Mouse (Mus musculus) embryonic facial prominence, embryonic 14.5 days (tissue): ENCODE measurements around the gene Akap2. TPM values are rescaled to one million over a fixed set of nuclear protein-coding genes. Genes with fewer than 3 reads are reported as not detected.

Source experiments
- ATAC-seq: fragments of 200-750 bp; cut with Nextera tagmentation; 2 replicates; pipeline ENCODE4 v1.8.0; 2017; ENCODE audit warnings: low read depth, moderate number of reproducible peaks, moderate TSS enrichment
- DNase-seq: peaks from one replicate; pipeline ENCODE4 v3.0.0-alpha.2; 2015; ENCODE audit warnings: low spot score
- H3K27ac ChIP-seq: fragments of 300-500 bp; sonication (generic); replicated peaks from 2 replicates; pipeline ENCODE4 v1.5.1; 2014; ENCODE audit warnings: low read depth, mild to moderate bottlenecking, low read length, moderate library complexity
- H3K27me3 ChIP-seq: fragments of 300-500 bp; sonication (generic); replicated peaks from 2 replicates; pipeline ENCODE4 v1.6.1; 2014; ENCODE audit warnings: low read length; ENCODE audit not compliant: control insufficient read depth, insufficient read depth
- H3K36me3 ChIP-seq: fragments of 300-500 bp; sonication (generic); 2 replicates; pipeline ENCODE4 v1.6.1; 2014; ENCODE audit warnings: low read length, mixed read lengths; ENCODE audit not compliant: control insufficient read depth, insufficient read depth
- H3K4me1 ChIP-seq: fragments of 300-500 bp; sonication (generic); 2 replicates; pipeline ENCODE4 v1.6.1; 2014; ENCODE audit warnings: antibody characterized with exemption, low read length; ENCODE audit not compliant: control insufficient read depth, insufficient read depth
- H3K4me2 ChIP-seq: fragments of 300-500 bp; sonication (generic); 2 replicates; pipeline ENCODE4 v1.6.1; 2014; ENCODE audit warnings: low read depth, mild to moderate bottlenecking, low read length, moderate library complexity, mixed read lengths
- H3K4me3 ChIP-seq: fragments of 300-500 bp; sonication (generic); 2 replicates; pipeline ENCODE4 v1.5.1; 2014; ENCODE audit warnings: low read depth, mild to moderate bottlenecking, low read length
- H3K9ac ChIP-seq: fragments of 300-500 bp; sonication (generic); 2 replicates; pipeline ENCODE4 v1.6.1; 2014; ENCODE audit warnings: low read depth, mild to moderate bottlenecking, low read length, moderate library complexity, mixed read lengths
- H3K9me3 ChIP-seq: fragments of 300-500 bp; sonication (generic); 2 replicates; pipeline ENCODE4 v1.6.1; 2016; ENCODE audit warnings: low read length; ENCODE audit not compliant: control insufficient read depth
- whole genome bisulfite sequencing: fragments of 180-500 bp; shearing (Covaris S2); extraction: QIAGEN DNeasy Blood & Tissue Kit; methylation state at CpG from one replicate; pipeline ENCODE4 v1.1.7; 2014; 5-methylcytosine and 5-hydroxymethylcytosine counted together
- polyA plus RNA-seq: library from polyadenylated mRNA; unstranded; fragments of >200 nt; fragmentation: Nextera tagmentation; extraction: Ambion mirVana; gene quantifications from 2 replicates; pipeline ENCODE4 v1.2.1, GENCODE M21; 2014

Gene Akap2
- polyA plus RNA-seq, 1 experiment from 2014 or later = 24.9 TPM

GRCm38 (mm10) chr4:57783391-57783770 is 65.9 kb downstream of the Akap2 start:
- Histone ChIP-seq H3K36me3 (no peaks in the 10 kb centered on the region), H3K9me3 (no peaks in the 10 kb centered on the region), H3K27ac (no peak overlapping the region), H3K4me1 (peaks cover 26% of the 10 kb centered on the region), H3K4me3 (peak overlapping the region; percentile 45), H3K4me2 (peak overlapping the region; percentile 84), H3K9ac (no peak overlapping the region), H3K27me3 (0 out of 2 replicates have a peak, but pooled peaks cover 4% of the 10 kb centered on the region)
- WGBS = 32% methylated on average over 9 of the region's 9 CpGs
- peak; percentile 46 for DNase-seq
- no peak for ATAC-seq

- H3K36me3 ChIP-seq = no peaks in the 10 kb centered on the region
- ATAC-seq = no peak
Observed at GRCm38 (mm10) chr4:57783853-57784600, 66.6 kb downstream of the Akap2 start.

GRCm38 (mm10) chr4:57788709-57789108 is 71.3 kb downstream of the Akap2 start:
- no peak for DNase-seq
- Histone ChIP-seq H3K9ac (no peak overlapping the region), H3K4me1 (peaks cover 3% of the 10 kb centered on the region; the same call in 1 of the 2 replicates), H3K4me3 (no peak overlapping the region), H3K27me3 (no peaks in the 10 kb centered on the region), H3K9me3 (no peaks in the 10 kb centered on the region), H3K4me2 (no peak overlapping the region), H3K36me3 (no peaks in the 10 kb centered on the region), H3K27ac (no peak overlapping the region)
- WGBS = 71% methylated on average over 5 of the region's 5 CpGs
- ATAC-seq = no peak

More at GRCm38 (mm10) chr4:57783853-57784600, 66.6 kb downstream of the Akap2 start:
- H3K4me2 ChIP-seq = peak overlapping the region; percentile 3; the same call in 1 of the 2 replicates
- H3K4me3 ChIP-seq = no peak overlapping the region
- no peak overlapping the region for H3K27ac ChIP-seq
- H3K9me3 ChIP-seq = no peaks in the 10 kb centered on the region
- DNase-seq = no peak
- 74% methylated on average over 11 of the region's 11 CpGs for WGBS
- peaks cover 26% of the 10 kb centered on the region for H3K4me1 ChIP-seq
- 0 out of 2 replicates have a peak, but pooled peaks cover 4% of the 10 kb centered on the region for H3K27me3 ChIP-seq
- no peak overlapping the region for H3K9ac ChIP-seq

GRCm38 (mm10) chr4:57789118-57789517 is 71.7 kb downstream of the Akap2 start:
- no peaks in the 10 kb centered on the region for H3K36me3 ChIP-seq

GRCm38 (mm10) chr4:57793989-57794388 is 76.5 kb downstream of the Akap2 start:
- Histone ChIP-seq H3K9me3 (no peaks in the 10 kb centered on the region), H3K27me3 (no peaks in the 10 kb centered on the region), H3K9ac (no peak overlapping the region), H3K4me1 (peaks cover 8% of the 10 kb centered on the region; the same call in 1 of the 2 replicates), H3K36me3 (no peaks in the 10 kb centered on the region), H3K4me2 (no peak overlapping the region), H3K4me3 (no peak overlapping the region), H3K27ac (no peak overlapping the region)
- DNase-seq = no peak
- no peak for ATAC-seq
- 62% methylated on average over 8 of the region's 8 CpGs for WGBS

More at GRCm38 (mm10) chr4:57789118-57789517, 71.7 kb downstream of the Akap2 start:
- Histone ChIP-seq H3K9me3 (no peaks in the 10 kb centered on the region), H3K4me2 (no peak overlapping the region), H3K4me3 (no peak overlapping the region), H3K9ac (no peak overlapping the region), H3K4me1 (peaks cover 1% of the 10 kb centered on the region; the same call in 1 of the 2 replicates), H3K27ac (no peak overlapping the region), H3K27me3 (no peaks in the 10 kb centered on the region)
- DNase-seq = no peak
- no peak for ATAC-seq

GRCm38 (mm10) chr4:57794547-57794946 is 77.1 kb downstream of the Akap2 start:
- H3K4me2 ChIP-seq = no peak overlapping the region
- DNase-seq = peak; percentile 36
- no peaks in the 10 kb centered on the region for H3K36me3 ChIP-seq
- 23% methylated on average over 3 of the region's 3 CpGs for WGBS
- H3K4me3 ChIP-seq = no peak overlapping the region
- H3K9me3 ChIP-seq = no peaks in the 10 kb centered on the region
- ATAC-seq = peak; percentile 80; the same call in 1 of the 2 replicates
- no peak overlapping the region for H3K9ac ChIP-seq
- H3K4me1 ChIP-seq = peaks cover 8% of the 10 kb centered on the region; the same call in 1 of the 2 replicates
- H3K27ac ChIP-seq = no peak overlapping the region
- H3K27me3 ChIP-seq = no peaks in the 10 kb centered on the region

- H3K9ac ChIP-seq = no peak overlapping the region
- no peak for DNase-seq
- no peak overlapping the region for H3K4me3 ChIP-seq
- no peak for ATAC-seq
- no peak overlapping the region for H3K4me2 ChIP-seq
- WGBS = 70% methylated on average over 9 of the region's 9 CpGs
- H3K9me3 ChIP-seq = no peaks in the 10 kb centered on the region
- no peaks in the 10 kb centered on the region for H3K27me3 ChIP-seq
- H3K27ac ChIP-seq = no peak overlapping the region
- peaks cover 8% of the 10 kb centered on the region; the same call in 1 of the 2 replicates for H3K4me1 ChIP-seq
- no peaks in the 10 kb centered on the region for H3K36me3 ChIP-seq
Observed at GRCm38 (mm10) chr4:57797548-57798285, 80.3 kb downstream of the Akap2 start.

GRCm38 (mm10) chr4:57798286-57799018 is 81.0 kb downstream of the Akap2 start:
- no peaks in the 10 kb centered on the region for H3K27me3 ChIP-seq
- no peak overlapping the region for H3K4me3 ChIP-seq
- H3K9me3 ChIP-seq = no peaks in the 10 kb centered on the region
- H3K4me2 ChIP-seq = no peak overlapping the region
- H3K4me1 ChIP-seq = peaks cover 8% of the 10 kb centered on the region; the same call in 1 of the 2 replicates
- H3K9ac ChIP-seq = no peak overlapping the region
- no peaks in the 10 kb centered on the region for H3K36me3 ChIP-seq
- no peak overlapping the region for H3K27ac ChIP-seq
- ATAC-seq (peak; percentile 48), DNase-seq (peak; percentile 32)
- 45% methylated on average over 10 of the region's 10 CpGs for WGBS
